Mouse (Mus musculus): Measurements from ENCODE around the gene Cyb561. TPM values are rescaled to one million over a fixed set of nuclear protein-coding genes. Genes with fewer than 3 reads are reported as not detected.
A peak's percentile ranks its signal among the peaks of the same experiment; 100 is the strongest.

Gene Cyb561
- polyA plus RNA-seq, 1 experiment from 2014 or later = 11.6 TPM

DNA sequence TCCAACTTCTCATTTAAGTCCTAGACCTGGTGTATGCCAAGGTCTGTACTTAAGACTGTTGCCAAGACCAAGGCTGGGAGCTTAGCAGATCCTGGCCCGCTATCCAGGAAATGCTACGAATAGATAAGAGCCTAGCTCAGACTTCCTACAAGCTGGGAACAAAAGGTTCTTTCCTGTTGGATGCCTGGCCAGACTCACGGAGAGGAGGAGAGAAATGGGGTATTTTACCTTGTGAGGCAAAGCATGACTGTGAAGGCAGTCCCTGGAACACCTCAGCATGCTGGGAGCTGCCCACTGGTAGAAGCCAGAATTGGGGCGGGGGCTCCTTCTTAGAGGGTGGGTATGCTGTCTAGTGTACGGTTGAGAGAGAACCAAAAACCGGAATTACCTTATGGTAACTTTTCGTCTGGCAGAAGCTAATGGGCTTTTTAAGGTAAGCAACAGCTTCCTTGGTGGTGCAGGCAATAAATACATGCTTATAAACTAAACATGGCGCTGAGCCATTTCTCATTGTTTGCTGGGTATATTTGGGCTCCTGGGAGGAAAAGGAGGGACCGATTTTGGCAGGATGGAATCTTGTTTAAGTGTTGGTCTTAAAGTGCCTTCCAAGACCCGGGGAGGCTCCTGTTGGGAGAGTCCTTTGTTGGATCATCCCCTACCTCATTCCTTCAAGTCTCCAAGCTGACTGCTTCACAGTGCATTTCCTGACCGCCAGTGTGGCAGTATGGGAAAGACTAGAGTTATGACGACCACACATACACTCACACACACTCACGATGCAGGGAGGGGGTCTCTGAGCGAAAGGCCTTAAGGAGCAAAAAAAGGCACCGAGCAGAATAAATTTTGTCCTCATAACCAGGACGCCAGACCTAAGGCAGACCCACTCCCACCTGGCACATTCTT, 8.1 kb downstream of the Cyb561 start:
- H3K4me3 ChIP-seq (ENCODE audit: low read depth, low read length) = no peak overlapping the region
- 82% methylated on average over 16 of the region's 16 CpGs for WGBS
- no peaks in the 10 kb centered on the region for H3K9me3 ChIP-seq (ENCODE audit: control insufficient read depth, low read length)
- no peak overlapping the region for H3K27ac ChIP-seq (ENCODE audit: low read depth, low read length)
- ATAC-seq (ENCODE audit: low FRiP score) (peak; percentile 5; the same call in 1 of the 2 replicates), DNase-seq (ENCODE audit: low spot score, missing footprints) (no peak)
- H3K4me2 ChIP-seq = no peak overlapping the region; the same call in 1 of the 2 replicates
- peaks cover 12% of the 10 kb centered on the region for H3K27me3 ChIP-seq (ENCODE audit: control insufficient read depth, insufficient read depth, low read length)
- no peak overlapping the region for H3K9ac ChIP-seq (ENCODE audit: low read length)
- H3K36me3 ChIP-seq (ENCODE audit: control insufficient read depth, insufficient read depth, low read length) = no peaks in the 10 kb centered on the region
- H3K4me1 ChIP-seq (ENCODE audit: control insufficient read depth, insufficient read depth, low read length) = peaks cover 2% of the 10 kb centered on the region; the same call in 1 of the 2 replicates

DNA sequence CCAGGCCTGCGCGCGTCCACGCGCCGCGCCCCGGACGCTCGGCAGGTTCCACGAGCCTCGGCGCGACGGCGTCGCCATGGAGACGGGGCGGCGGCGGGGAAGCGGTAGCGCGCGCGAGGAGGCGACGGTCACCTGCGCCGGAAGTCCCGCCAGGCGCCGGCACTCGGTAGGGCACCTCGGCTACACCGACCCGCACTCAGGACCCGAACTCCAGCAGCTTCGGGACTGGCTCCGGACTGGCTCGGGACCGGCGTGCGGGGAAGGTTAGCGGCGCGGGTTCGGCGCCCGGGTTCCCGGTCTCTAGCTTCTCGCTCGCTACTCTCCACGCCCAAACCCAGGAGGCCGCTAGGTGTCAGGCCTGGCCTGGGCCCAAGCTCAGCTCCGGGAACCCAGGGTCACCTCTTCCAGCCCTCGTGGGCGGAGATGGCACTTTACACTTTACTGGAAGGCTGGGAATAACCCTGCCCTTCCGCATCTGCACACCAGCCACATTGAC, 9.0 kb downstream of the Cyb561 start:
- H3K36me3 ChIP-seq (ENCODE audit: control insufficient read depth, insufficient read depth, low read length) = no peaks in the 10 kb centered on the region
- peaks cover 2% of the 10 kb centered on the region; the same call in 1 of the 2 replicates for H3K4me1 ChIP-seq (ENCODE audit: control insufficient read depth, insufficient read depth, low read length)
- DNase-seq (ENCODE audit: low spot score, missing footprints) (peak; percentile 96), ATAC-seq (ENCODE audit: low FRiP score) (peak; percentile 83)
- H3K27me3 ChIP-seq (ENCODE audit: control insufficient read depth, insufficient read depth, low read length) = peaks cover 12% of the 10 kb centered on the region
- peak overlapping the region; percentile 66 for H3K4me3 ChIP-seq (ENCODE audit: low read depth, low read length)
- no peaks in the 10 kb centered on the region for H3K9me3 ChIP-seq (ENCODE audit: control insufficient read depth, low read length)
- peak overlapping the region; percentile 95 for H3K4me2 ChIP-seq
- H3K9ac ChIP-seq (ENCODE audit: low read length) = peak overlapping the region; percentile 53
- no peak overlapping the region for H3K27ac ChIP-seq (ENCODE audit: low read depth, low read length)
- WGBS = under 1% methylated on average over 58 of the region's 59 CpGs

DNA sequence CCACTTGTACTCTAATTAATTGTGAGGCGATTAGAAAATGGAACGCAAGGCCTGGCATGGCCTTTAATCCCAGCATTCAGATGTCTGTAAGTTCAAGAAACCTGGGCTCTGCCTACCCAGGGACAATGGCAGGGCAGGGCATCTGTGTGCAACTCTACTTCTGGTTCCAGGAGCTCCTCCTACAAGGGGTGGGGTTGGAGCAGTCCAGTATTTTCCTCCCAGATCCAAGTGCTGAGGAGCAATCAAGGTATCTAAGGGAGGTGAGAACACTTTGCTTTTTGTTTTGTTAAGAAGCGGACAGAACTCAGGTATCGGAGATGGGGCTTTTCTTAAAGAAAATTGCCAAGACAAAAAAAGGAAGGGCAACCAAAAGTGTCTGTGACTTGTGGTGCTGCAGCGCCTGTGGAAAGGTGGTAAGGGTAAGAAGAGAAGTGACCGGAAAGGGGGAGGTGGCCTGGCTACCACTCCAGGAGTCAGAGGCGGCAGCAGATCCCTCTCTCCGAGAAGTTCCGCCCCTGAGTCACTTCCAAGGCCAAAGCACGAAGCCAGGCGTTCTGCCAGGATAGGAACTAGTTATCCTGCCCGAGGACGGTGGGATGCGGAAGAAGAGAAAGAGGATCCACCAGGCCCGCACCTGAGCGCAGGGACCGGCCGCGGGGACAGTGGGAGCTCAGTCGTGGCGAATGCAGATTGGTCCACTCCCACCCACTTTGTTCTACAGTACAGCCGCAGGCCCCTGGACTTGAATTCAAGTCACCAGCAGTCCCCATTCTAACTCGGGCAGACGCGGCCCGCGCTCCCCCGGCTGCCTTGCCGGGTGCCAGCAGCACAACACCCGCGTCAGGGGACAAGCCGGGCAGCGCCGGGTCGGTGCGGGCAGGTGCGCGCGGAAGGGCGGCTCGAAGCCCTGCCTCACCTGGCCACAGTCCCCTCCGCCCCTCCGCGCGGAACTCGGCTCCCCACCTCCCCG, 9.7 kb downstream of the Cyb561 start:
- ATAC-seq (ENCODE audit: low FRiP score) = peak; percentile 4; the same call in 1 of the 2 replicates
- H3K4me3 ChIP-seq (ENCODE audit: low read depth, low read length) = peak overlapping the region; percentile 66
- peak overlapping the region; percentile 53 for H3K9ac ChIP-seq (ENCODE audit: low read length)
- no peaks in the 10 kb centered on the region for H3K9me3 ChIP-seq (ENCODE audit: control insufficient read depth, low read length)
- H3K4me1 ChIP-seq (ENCODE audit: control insufficient read depth, insufficient read depth, low read length) = peaks cover 2% of the 10 kb centered on the region; the same call in 1 of the 2 replicates
- 6% methylated on average over 47 of the region's 47 CpGs for WGBS
- H3K36me3 ChIP-seq (ENCODE audit: control insufficient read depth, insufficient read depth, low read length) = no peaks in the 10 kb centered on the region
- no peak overlapping the region for H3K27ac ChIP-seq (ENCODE audit: low read depth, low read length)
- H3K27me3 ChIP-seq (ENCODE audit: control insufficient read depth, insufficient read depth, low read length) = peaks cover 12% of the 10 kb centered on the region
- H3K4me2 ChIP-seq = peak overlapping the region; percentile 95
- DNase-seq (ENCODE audit: low spot score, missing footprints) = peak; percentile 89

DNA sequence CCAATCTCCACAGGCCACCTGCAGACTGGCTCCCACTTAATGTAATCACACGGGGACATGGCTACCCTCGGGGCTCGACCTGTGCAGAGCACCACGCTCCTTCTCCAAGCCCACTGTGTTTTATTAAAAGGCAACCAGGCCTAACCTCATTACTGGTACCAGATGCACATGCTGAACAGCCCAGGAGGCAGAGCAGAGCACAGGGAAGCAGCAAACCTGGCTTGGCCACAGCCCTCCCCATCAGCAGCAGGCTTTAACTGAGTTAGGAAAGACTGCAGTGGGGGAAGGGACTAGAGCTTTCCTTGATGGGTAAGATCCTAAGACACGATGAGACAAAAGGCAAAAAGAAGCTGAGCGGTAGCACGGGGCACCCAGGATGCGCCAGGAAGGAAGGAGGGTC, 11.2 kb downstream of the Cyb561 start:
- H3K27me3 ChIP-seq (ENCODE audit: control insufficient read depth, insufficient read depth, low read length) = peaks cover 12% of the 10 kb centered on the region
- no peak overlapping the region for H3K4me3 ChIP-seq (ENCODE audit: low read depth, low read length)
- 65% methylated on average over 8 of the region's 8 CpGs for WGBS
- H3K9ac ChIP-seq (ENCODE audit: low read length) = no peak overlapping the region
- H3K4me1 ChIP-seq (ENCODE audit: control insufficient read depth, insufficient read depth, low read length) = peaks cover 2% of the 10 kb centered on the region; the same call in 1 of the 2 replicates
- no peak overlapping the region for H3K4me2 ChIP-seq
- ATAC-seq (ENCODE audit: low FRiP score) = no peak
- no peaks in the 10 kb centered on the region for H3K9me3 ChIP-seq (ENCODE audit: control insufficient read depth, low read length)
- H3K27ac ChIP-seq (ENCODE audit: low read depth, low read length) = no peak overlapping the region
- no peaks in the 10 kb centered on the region for H3K36me3 ChIP-seq (ENCODE audit: control insufficient read depth, insufficient read depth, low read length)
- no peak for DNase-seq (ENCODE audit: low spot score, missing footprints)

DNA sequence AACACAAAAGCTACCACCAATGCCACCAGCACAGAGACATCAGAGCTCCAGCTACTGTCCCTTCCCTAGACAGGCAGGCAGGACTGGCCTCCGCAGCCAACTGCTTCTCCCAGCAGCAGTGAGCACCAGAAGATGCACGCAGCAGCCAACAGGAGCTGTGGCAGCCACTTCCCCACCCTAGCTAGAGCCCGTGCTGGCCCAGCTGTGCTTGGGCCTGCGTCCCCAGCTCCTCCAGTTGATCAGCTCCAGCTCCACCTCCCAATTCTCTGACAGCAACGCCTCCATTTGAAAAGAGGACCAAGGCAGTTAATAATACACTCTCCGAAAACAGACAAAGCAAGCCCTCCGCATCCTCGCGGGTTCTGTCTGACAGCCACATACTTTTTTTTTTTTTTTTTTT, 14.4 kb downstream of the Cyb561 start:
- H3K9ac ChIP-seq (ENCODE audit: low read length) = no peak overlapping the region
- H3K36me3 ChIP-seq (ENCODE audit: control insufficient read depth, insufficient read depth, low read length) = no peaks in the 10 kb centered on the region
- H3K4me2 ChIP-seq = no peak overlapping the region
- 56% methylated on average over 9 of the region's 9 CpGs for WGBS
- H3K9me3 ChIP-seq (ENCODE audit: control insufficient read depth, low read length) = no peaks in the 10 kb centered on the region
- H3K4me1 ChIP-seq (ENCODE audit: control insufficient read depth, insufficient read depth, low read length) = peaks cover 6% of the 10 kb centered on the region
- DNase-seq (ENCODE audit: low spot score, missing footprints) = peak; percentile 68
- H3K27ac ChIP-seq (ENCODE audit: low read depth, low read length) = no peak overlapping the region
- ATAC-seq (ENCODE audit: low FRiP score) = no peak
- no peak overlapping the region for H3K4me3 ChIP-seq (ENCODE audit: low read depth, low read length)
- H3K27me3 ChIP-seq (ENCODE audit: control insufficient read depth, insufficient read depth, low read length) = peaks cover 11% of the 10 kb centered on the region

DNA sequence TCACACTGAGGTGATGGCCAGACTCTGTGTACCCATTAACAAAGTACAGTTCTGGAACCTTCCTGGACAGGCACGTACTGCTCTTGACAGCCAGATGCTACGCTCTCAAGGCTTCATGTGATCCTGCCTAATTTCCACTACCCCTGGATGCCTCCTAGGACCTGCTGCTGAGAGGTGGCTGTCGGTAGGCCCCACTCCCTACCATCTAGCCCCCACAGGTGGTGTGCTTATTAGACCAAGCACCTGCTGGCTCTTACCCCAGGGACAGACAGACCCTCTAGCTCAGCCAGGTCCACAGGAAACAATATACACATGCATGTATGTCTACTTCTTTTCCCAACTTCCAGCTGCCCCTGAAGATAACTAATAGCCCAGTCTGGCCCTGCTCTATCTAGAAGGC, 16.2 kb downstream of the Cyb561 start:
- no peak overlapping the region; the same call in 1 of the 2 replicates for H3K9ac ChIP-seq (ENCODE audit: low read length)
- WGBS = 92% methylated on average over 3 of the region's 3 CpGs
- no peak overlapping the region for H3K4me3 ChIP-seq (ENCODE audit: low read depth, low read length)
- no peaks in the 10 kb centered on the region for H3K36me3 ChIP-seq (ENCODE audit: control insufficient read depth, insufficient read depth, low read length)
- no peaks in the 10 kb centered on the region for H3K9me3 ChIP-seq (ENCODE audit: control insufficient read depth, low read length)
- H3K4me1 ChIP-seq (ENCODE audit: control insufficient read depth, insufficient read depth, low read length) = peaks cover 4% of the 10 kb centered on the region; the same call in 1 of the 2 replicates
- ATAC-seq (ENCODE audit: low FRiP score) (no peak), DNase-seq (ENCODE audit: low spot score, missing footprints) (no peak)
- H3K27me3 ChIP-seq (ENCODE audit: control insufficient read depth, insufficient read depth, low read length) = no peaks in the 10 kb centered on the region
- no peak overlapping the region for H3K4me2 ChIP-seq
- H3K27ac ChIP-seq (ENCODE audit: low read depth, low read length) = no peak overlapping the region

DNA sequence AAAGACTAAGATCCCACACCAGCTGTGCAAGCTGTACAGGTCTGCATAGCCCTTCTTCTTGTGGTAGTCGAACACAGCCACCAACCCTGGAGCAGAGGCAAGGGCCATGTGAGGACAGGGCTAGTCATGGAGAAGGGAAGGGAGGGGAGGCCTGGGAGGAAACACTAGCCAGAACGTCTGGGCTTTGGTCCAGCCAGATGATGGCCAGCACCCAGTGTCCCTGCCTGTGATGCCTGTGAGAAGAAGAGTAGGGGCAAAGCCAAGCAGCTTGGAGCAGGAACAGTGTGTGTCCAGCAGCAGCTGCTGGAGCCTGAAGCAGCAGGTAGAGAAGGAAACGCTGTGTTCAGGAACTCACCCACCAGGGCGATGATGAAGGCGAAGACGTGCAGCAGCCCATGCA, 16.9 kb downstream of the Cyb561 start:
- H3K9me3 ChIP-seq (ENCODE audit: control insufficient read depth, low read length) = no peaks in the 10 kb centered on the region
- DNase-seq (ENCODE audit: low spot score, missing footprints) (no peak), ATAC-seq (ENCODE audit: low FRiP score) (no peak)
- no peak overlapping the region for H3K9ac ChIP-seq (ENCODE audit: low read length)
- 91% methylated on average over 6 of the region's 6 CpGs for WGBS
- peaks cover 4% of the 10 kb centered on the region; the same call in 1 of the 2 replicates for H3K4me1 ChIP-seq (ENCODE audit: control insufficient read depth, insufficient read depth, low read length)
- H3K27ac ChIP-seq (ENCODE audit: low read depth, low read length) = no peak overlapping the region
- no peaks in the 10 kb centered on the region for H3K27me3 ChIP-seq (ENCODE audit: control insufficient read depth, insufficient read depth, low read length)
- H3K36me3 ChIP-seq (ENCODE audit: control insufficient read depth, insufficient read depth, low read length) = no peaks in the 10 kb centered on the region
- no peak overlapping the region for H3K4me3 ChIP-seq (ENCODE audit: low read depth, low read length)
- no peak overlapping the region for H3K4me2 ChIP-seq

DNA sequence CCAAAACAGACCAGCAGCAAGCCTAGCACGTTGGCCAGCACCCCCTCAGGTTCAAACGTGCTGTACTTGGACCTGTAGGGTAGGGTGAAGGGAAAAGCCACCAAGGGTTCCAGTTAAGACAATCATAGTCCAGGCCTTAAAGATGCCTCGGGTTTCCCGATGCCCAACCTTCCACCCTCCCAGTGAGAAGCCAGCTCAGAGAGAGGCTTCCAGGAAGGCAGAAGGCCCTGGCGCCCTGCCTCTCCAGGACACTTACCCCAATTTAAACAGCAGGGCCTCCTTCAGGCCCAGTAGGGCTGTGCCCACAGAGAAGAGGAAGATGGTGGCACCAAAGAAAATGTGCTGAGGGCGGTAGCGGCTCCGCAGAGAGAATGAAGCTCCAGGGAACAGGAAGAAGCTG, 17.6 kb downstream of the Cyb561 start:
- H3K4me1 ChIP-seq (ENCODE audit: control insufficient read depth, insufficient read depth, low read length) = peaks cover 4% of the 10 kb centered on the region; the same call in 1 of the 2 replicates
- no peak overlapping the region for H3K4me2 ChIP-seq
- no peaks in the 10 kb centered on the region for H3K36me3 ChIP-seq (ENCODE audit: control insufficient read depth, insufficient read depth, low read length)
- no peaks in the 10 kb centered on the region for H3K27me3 ChIP-seq (ENCODE audit: control insufficient read depth, insufficient read depth, low read length)
- H3K4me3 ChIP-seq (ENCODE audit: low read depth, low read length) = no peak overlapping the region
- no peak overlapping the region for H3K27ac ChIP-seq (ENCODE audit: low read depth, low read length)
- H3K9me3 ChIP-seq (ENCODE audit: control insufficient read depth, low read length) = no peaks in the 10 kb centered on the region
- H3K9ac ChIP-seq (ENCODE audit: low read length) = no peak overlapping the region
- DNase-seq (ENCODE audit: low spot score, missing footprints) = no peak
- no peak for ATAC-seq (ENCODE audit: low FRiP score)
- WGBS = 94% methylated on average over 8 of the region's 8 CpGs

All from midbrain, embryonic 11.5 days (tissue).